Mouse (Mus musculus): ENCODE data around the gene Aprt. TPM values are rescaled to one million over a fixed set of nuclear protein-coding genes. Genes with fewer than 3 reads are reported as not detected.
"Not testable (repeated sequence)": the region's sequence is repeated elsewhere in the genome, so short reads cannot be mapped to it uniquely, and the experiment has no call there.

Aprt gene
- total and polyA plus RNA-seq, 3 experiments: 516 to 561 (median 524) TPM

DNA sequence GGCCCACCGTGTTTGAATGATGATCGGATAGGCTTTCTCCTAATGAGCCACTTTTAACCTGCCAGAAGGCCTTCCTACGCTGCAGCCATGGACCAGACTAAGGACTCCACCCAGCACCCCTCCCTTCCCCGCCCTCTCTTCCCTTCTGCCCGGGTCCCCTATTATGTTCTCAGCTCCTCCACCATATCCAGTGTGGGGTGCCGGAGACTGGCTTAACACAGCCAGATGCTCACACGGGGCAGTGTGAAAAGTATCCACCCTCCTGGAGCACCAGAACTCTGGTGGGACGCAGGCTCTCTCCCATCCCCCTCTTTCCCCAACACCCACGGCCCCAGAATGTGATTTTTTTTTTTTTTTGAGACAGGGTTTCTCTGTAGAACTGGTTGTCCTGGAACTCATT is 3.1 kb downstream of the Aprt start:
- Histone ChIP-seq H3K27ac (ENCODE audit: insufficient read depth, low read depth) (no peak overlapping the region), H3K36me3 (replicated peaks in 1 of 2; ENCODE audit: control insufficient read depth in 1 of 2, insufficient read depth in 1 of 2, low read length in 1 of 2) (peaks cover 45 to 77% of the 10 kb centered on the region in 2 experiments), H3K27me3 (replicated peaks) (no peaks in the 10 kb centered on the region), H3K79me2 (replicated peaks; ENCODE audit: control insufficient read depth, extremely low read depth, insufficient read depth, poor library complexity, severe bottlenecking) (peaks cover 30% of the 10 kb centered on the region), H3K9me3 (replicated peaks; ENCODE audit: low read length) (no peaks in the 10 kb centered on the region), H3K4me3 (replicated peaks in 1 of 3; ENCODE audit: low read depth in 2 of 3, low read length in 2 of 3, poor library complexity in 1 of 3) (no peak overlapping the region), H3K9ac (ENCODE audit: insufficient read depth, low read depth) (no peak overlapping the region), H3K4me2 (ENCODE audit: insufficient read depth, low read depth, poor library complexity, severe bottlenecking) (no peak overlapping the region), H3K4me1 (ENCODE audit: control insufficient read depth in 1 of 2, insufficient read depth in 2 of 2) (peaks cover 20 to 52% of the 10 kb centered on the region in 2 experiments)
- DNase-seq (ENCODE audit: extremely low read depth): no peak
- dilution Hi-C loops (cut with MboI; ENCODE audit: extremely low pct_ligation_motif_present, extremely low pct_unique_long_range_greater_than_20kb, low sequenced_read_pairs): no loop called here
- no peak for TF ChIP-seq ELF1 (IDR thresholded peaks at IDR 0.05; ENCODE audit: low read depth, low read length)
- no peak for TF ChIP-seq USF1 (IDR thresholded peaks at IDR 0.05; ENCODE audit: low read depth, low read length)
- no peak for TF ChIP-seq TBP (conservative IDR thresholded peaks at IDR 0.05; ENCODE audit: low read depth, low read length)
- TF ChIP-seq ZNF384 (IDR thresholded peaks at IDR 0.05; ENCODE audit: low read depth, low read length): peak; percentile 29; the same call in 1 of the 2 replicates
- TF ChIP-seq CHD2 (IDR thresholded peaks at IDR 0.05; ENCODE audit: low read length): peak; percentile 30; the same call in 1 of the 2 replicates
- in situ Hi-C loops (cut with MboI; ENCODE audit: low pct_ligation_motif_present, low pct_unique_long_range_greater_than_20kb, low sequenced_read_pairs): no loop called here

DNA sequence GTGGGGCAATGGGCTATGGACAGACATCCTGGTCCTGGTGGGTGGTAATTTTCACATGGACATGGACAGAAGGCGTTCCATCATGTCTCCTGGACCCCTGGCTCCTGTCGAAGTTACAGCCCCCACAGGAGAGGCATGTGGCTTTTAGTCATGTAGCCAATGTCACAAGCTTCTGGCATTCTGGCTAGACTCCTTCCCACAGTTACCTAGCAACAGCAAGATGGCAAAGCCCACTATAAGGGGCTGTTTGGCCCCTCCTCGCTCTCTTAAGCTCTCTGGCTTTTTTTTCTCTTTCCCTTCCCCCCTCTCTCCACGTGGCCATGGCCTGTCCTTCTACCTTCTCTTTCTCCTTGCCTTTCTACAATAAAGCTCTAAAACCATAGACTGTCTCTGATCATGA is 3.5 kb downstream of the Aprt start:
- TF ChIP-seq MYC (IDR thresholded peaks at IDR 0.05; ENCODE audit: low read depth, low read length): 0 out of 2 replicates have a peak, but pooled peaks have one; percentile 20
- H3K27ac ChIP-seq (ENCODE audit: insufficient read depth, low read depth); dilution Hi-C loops (cut with MboI; ENCODE audit: extremely low pct_ligation_motif_present, extremely low pct_unique_long_range_greater_than_20kb, low sequenced_read_pairs); DNase-seq (ENCODE audit: extremely low read depth); in situ Hi-C loops (cut with MboI; ENCODE audit: low pct_ligation_motif_present, low pct_unique_long_range_greater_than_20kb, low sequenced_read_pairs); H3K27me3 ChIP-seq (replicated peaks); H3K9me3 ChIP-seq (replicated peaks; ENCODE audit: low read length); H3K4me2 ChIP-seq (ENCODE audit: insufficient read depth, low read depth, poor library complexity, severe bottlenecking); H3K9ac ChIP-seq (ENCODE audit: insufficient read depth, low read depth); H3K4me3 ChIP-seq (replicated peaks in 1 of 3; ENCODE audit: low read depth in 2 of 3, low read length in 2 of 3, poor library complexity in 1 of 3): not testable (repeated sequence)
- Histone ChIP-seq H3K79me2 (replicated peaks; ENCODE audit: control insufficient read depth, extremely low read depth, insufficient read depth, poor library complexity, severe bottlenecking) (peaks cover 30% of the 10 kb centered on the region), H3K4me1 (ENCODE audit: control insufficient read depth in 1 of 2, insufficient read depth in 2 of 2) (peaks cover 20 to 52% of the 10 kb centered on the region in 2 experiments), H3K36me3 (replicated peaks in 1 of 2; ENCODE audit: control insufficient read depth in 1 of 2, insufficient read depth in 1 of 2, low read length in 1 of 2) (peaks cover 42 to 73% of the 10 kb centered on the region in 2 experiments)

DNA sequence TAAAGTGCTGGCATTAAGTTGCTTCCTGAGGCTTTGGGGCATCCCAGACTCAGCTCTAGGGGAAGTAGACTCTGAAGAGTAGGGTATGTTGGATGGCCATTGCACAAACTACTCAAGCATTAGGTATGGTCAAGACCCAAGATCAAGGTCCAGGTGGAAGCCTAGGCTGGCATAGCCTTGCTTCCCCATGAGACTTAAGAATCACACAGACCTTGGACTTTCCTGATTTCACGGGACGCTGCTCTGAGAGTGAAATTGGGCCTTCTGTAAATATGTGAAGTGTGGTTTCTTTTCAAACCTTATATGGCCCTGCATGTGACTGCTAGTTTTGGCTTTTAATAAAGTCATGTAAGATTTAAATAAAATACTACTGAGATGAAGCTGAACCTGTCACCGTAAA is 4.0 kb downstream of the Aprt start:
- peaks cover 42 to 70% of the 10 kb centered on the region in 2 experiments for H3K36me3 ChIP-seq (replicated peaks in 1 of 2; ENCODE audit: control insufficient read depth in 1 of 2, insufficient read depth in 1 of 2, low read length in 1 of 2)
- no peak overlapping the region for H3K9ac ChIP-seq (ENCODE audit: insufficient read depth, low read depth)
- H3K4me1 ChIP-seq (ENCODE audit: control insufficient read depth in 1 of 2, insufficient read depth in 2 of 2): peaks cover 20 to 52% of the 10 kb centered on the region in 2 experiments
- H3K79me2 ChIP-seq (replicated peaks; ENCODE audit: control insufficient read depth, extremely low read depth, insufficient read depth, poor library complexity, severe bottlenecking): peaks cover 30% of the 10 kb centered on the region
- peak overlapping the region; percentile 26; the same call in 1 of the 2 replicates for H3K27ac ChIP-seq (ENCODE audit: insufficient read depth, low read depth)
- no peaks in the 10 kb centered on the region for H3K27me3 ChIP-seq (replicated peaks)
- dilution Hi-C loops (cut with MboI; ENCODE audit: extremely low pct_ligation_motif_present, extremely low pct_unique_long_range_greater_than_20kb, low sequenced_read_pairs) (no loop called here), in situ Hi-C loops (cut with MboI; ENCODE audit: low pct_ligation_motif_present, low pct_unique_long_range_greater_than_20kb, low sequenced_read_pairs) (no loop called here)
- no peak overlapping the region for H3K4me2 ChIP-seq (ENCODE audit: insufficient read depth, low read depth, poor library complexity, severe bottlenecking)
- no peak for TF ChIP-seq JUND (conservative IDR thresholded peaks at IDR 0.05; ENCODE audit: low read depth, low read length)
- TF ChIP-seq ZC3H11A (IDR thresholded peaks at IDR 0.05; ENCODE audit: low read depth, low read length): no peak
- TF ChIP-seq RCOR1 (conservative IDR thresholded peaks at IDR 0.05; ENCODE audit: low read depth, low read length): no peak
- TF ChIP-seq CHD2 (IDR thresholded peaks at IDR 0.05; ENCODE audit: low read length): no peak
- no peaks in the 10 kb centered on the region for H3K9me3 ChIP-seq (replicated peaks; ENCODE audit: low read length)
- H3K4me3 ChIP-seq (replicated peaks in 1 of 3; ENCODE audit: low read depth in 2 of 3, low read length in 2 of 3, poor library complexity in 1 of 3): no peak overlapping the region
- DNase-seq (ENCODE audit: extremely low read depth): no peak

Data from CH12.LX (cell line).